Mouse (Mus musculus) small intestine, adult 2 months (tissue): ENCODE results near the gene Trcg1. TPM values are rescaled to one million over a fixed set of nuclear protein-coding genes. Genes with fewer than 3 reads are reported as not detected.

Source experiments
- H3K27ac ChIP-seq: fragments of 200-500 bp; 2 replicates; pipeline ENCODE4 v1.5.1; 2012; ENCODE audit warnings: low read depth, low read length, control low read depth, inconsistent platforms; ENCODE audit not compliant: insufficient read depth
- H3K27me3 ChIP-seq: fragments of 200-500 bp; 2 replicates; pipeline ENCODE4 v1.6.1; 2012; ENCODE audit warnings: mild to moderate bottlenecking, moderate library complexity, low read length, inconsistent platforms; ENCODE audit not compliant: control insufficient read depth, insufficient read depth
- H3K36me3 ChIP-seq: fragments of 200-500 bp; 2 replicates; pipeline ENCODE4 v1.6.1; 2012; ENCODE audit warnings: mild to moderate bottlenecking, low read length, control low read depth, inconsistent platforms; ENCODE audit not compliant: control insufficient read depth, insufficient read depth
- H3K4me1 ChIP-seq: fragments of 200-500 bp; 2 replicates; pipeline ENCODE4 v1.6.1; 2012; ENCODE audit warnings: low read length, inconsistent platforms, mixed read lengths; ENCODE audit not compliant: control insufficient read depth, insufficient read depth, insufficient read length
- H3K4me3 ChIP-seq: fragments of 200-500 bp; 2 replicates; pipeline ENCODE4 v1.5.1; 2012; ENCODE audit warnings: low read depth, mild to moderate bottlenecking, control low read depth, inconsistent platforms, low read length, moderate library complexity
- CTCF ChIP-seq: fragments of 200-500 bp; IDR thresholded peaks from 2 replicates; pipeline ENCODE4 v1.5.1; 2012; ENCODE audit warnings: low read depth, mild to moderate bottlenecking, control low read depth, inconsistent platforms, low read length, moderate library complexity, mixed read lengths; ENCODE audit not compliant: insufficient replicate concordance, insufficient read length; ENCODE audit errors: extremely low read depth
- POLR2A ChIP-seq: fragments of 200-500 bp; IDR thresholded peaks from 2 replicates; pipeline ENCODE4 v1.6.1; 2012; ENCODE audit warnings: low read depth, mild to moderate bottlenecking, control low read depth, inconsistent platforms, low read length, moderate library complexity
- WGBS: fragments of 180-500 bp; shearing (Covaris S2); methylation state at CpG from one replicate; pipeline ENCODE4 v1.1.7; 2018; 5-methylcytosine and 5-hydroxymethylcytosine counted together
- polyA plus RNA-seq: library from polyadenylated mRNA; depleted of rRNA; stranded (reverse); fragments of >200 nt; gene quantifications from 2 replicates; pipeline ENCODE4 v1.2.3, GENCODE M21; 2012

The Trcg1 gene
- polyA plus RNA-seq, 1 experiment: not detected

GRCm38 (mm10) chr9:57271837-57272562 is 35.6 kb downstream of the Trcg1 start:
- Histone ChIP-seq H3K36me3 (no peaks in the 10 kb centered on the region), H3K27ac (peak overlapping the region; percentile 13), H3K27me3 (no peaks in the 10 kb centered on the region), H3K4me1 (no peaks in the 10 kb centered on the region), H3K4me3 (no peak overlapping the region)
- no peak for TF ChIP-seq POLR2A
- TF ChIP-seq CTCF: no peak
- WGBS: 75% methylated on average over 9 of the region's 9 CpGs

- TF ChIP-seq POLR2A (no peak), CTCF (no peak)
- no peak overlapping the region for H3K4me3 ChIP-seq
- 65% methylated on average over 8 of the region's 8 CpGs for WGBS
- H3K27ac ChIP-seq: peak overlapping the region; percentile 37
- H3K36me3 ChIP-seq: no peaks in the 10 kb centered on the region
- H3K27me3 ChIP-seq: no peaks in the 10 kb centered on the region
- H3K4me1 ChIP-seq: no peaks in the 10 kb centered on the region
Measured at GRCm38 (mm10) chr9:57272902-57273804, 36.8 kb downstream of the Trcg1 start.

- Histone ChIP-seq H3K27ac (no peak overlapping the region), H3K27me3 (no peaks in the 10 kb centered on the region), H3K4me1 (no peaks in the 10 kb centered on the region), H3K4me3 (no peak overlapping the region), H3K36me3 (no peaks in the 10 kb centered on the region)
- TF ChIP-seq POLR2A (no peak), CTCF (no peak)
- 55% methylated on average over 6 of the region's 6 CpGs for WGBS
Measured at GRCm38 (mm10) chr9:57273805-57274494, 37.6 kb downstream of the Trcg1 start.

GRCm38 (mm10) chr9:57276311-57276710 is 40.0 kb downstream of the Trcg1 start:
- H3K27me3 ChIP-seq: no peaks in the 10 kb centered on the region
- H3K36me3 ChIP-seq: no peaks in the 10 kb centered on the region
- no peak overlapping the region for H3K27ac ChIP-seq
- no peaks in the 10 kb centered on the region; the same call in 1 of the 2 replicates for H3K4me1 ChIP-seq
- no peak for TF ChIP-seq POLR2A
- no peak for TF ChIP-seq CTCF
- H3K4me3 ChIP-seq: no peak overlapping the region

GRCm38 (mm10) chr9:57278268-57278667 is 41.9 kb downstream of the Trcg1 start:
- 65% methylated on average over 4 of the region's 4 CpGs for WGBS
- H3K27ac ChIP-seq: peak overlapping the region; percentile 66
- no peaks in the 10 kb centered on the region for H3K27me3 ChIP-seq
- TF ChIP-seq POLR2A (no peak), CTCF (no peak)
- peaks cover 6% of the 10 kb centered on the region for H3K4me1 ChIP-seq
- H3K4me3 ChIP-seq: no peak overlapping the region
- H3K36me3 ChIP-seq: no peaks in the 10 kb centered on the region

- Histone ChIP-seq H3K36me3 (no peaks in the 10 kb centered on the region), H3K4me3 (no peak overlapping the region), H3K4me1 (peaks cover 11% of the 10 kb centered on the region), H3K27ac (peak overlapping the region; percentile 55; the same call in 1 of the 2 replicates), H3K27me3 (no peaks in the 10 kb centered on the region)
- WGBS: 30% methylated on average over 4 of the region's 4 CpGs
- no peak for TF ChIP-seq POLR2A
- TF ChIP-seq CTCF: no peak
Measured at GRCm38 (mm10) chr9:57279441-57279840, 43.1 kb downstream of the Trcg1 start.

GRCm38 (mm10) chr9:57281549-57281948 is 45.2 kb downstream of the Trcg1 start:
- H3K4me1 ChIP-seq: peaks cover 11% of the 10 kb centered on the region
- H3K27me3 ChIP-seq: no peaks in the 10 kb centered on the region
- 16% methylated on average over 20 of the region's 20 CpGs for WGBS
- TF ChIP-seq CTCF (no peak), POLR2A (no peak)
- no peaks in the 10 kb centered on the region for H3K36me3 ChIP-seq
- H3K4me3 ChIP-seq: peak overlapping the region; percentile 32; the same call in 1 of the 2 replicates
- no peak overlapping the region for H3K27ac ChIP-seq
